Mouse (Mus musculus) ovary, postnatal 10 days (tissue): ENCODE results near the gene Ppm1h.

Experiments used
- DNase-seq: peaks from one replicate; pipeline ENCODE4 v3.0.0; 2022; ENCODE audit warnings: low spot score

The Ppm1h gene

DNA sequence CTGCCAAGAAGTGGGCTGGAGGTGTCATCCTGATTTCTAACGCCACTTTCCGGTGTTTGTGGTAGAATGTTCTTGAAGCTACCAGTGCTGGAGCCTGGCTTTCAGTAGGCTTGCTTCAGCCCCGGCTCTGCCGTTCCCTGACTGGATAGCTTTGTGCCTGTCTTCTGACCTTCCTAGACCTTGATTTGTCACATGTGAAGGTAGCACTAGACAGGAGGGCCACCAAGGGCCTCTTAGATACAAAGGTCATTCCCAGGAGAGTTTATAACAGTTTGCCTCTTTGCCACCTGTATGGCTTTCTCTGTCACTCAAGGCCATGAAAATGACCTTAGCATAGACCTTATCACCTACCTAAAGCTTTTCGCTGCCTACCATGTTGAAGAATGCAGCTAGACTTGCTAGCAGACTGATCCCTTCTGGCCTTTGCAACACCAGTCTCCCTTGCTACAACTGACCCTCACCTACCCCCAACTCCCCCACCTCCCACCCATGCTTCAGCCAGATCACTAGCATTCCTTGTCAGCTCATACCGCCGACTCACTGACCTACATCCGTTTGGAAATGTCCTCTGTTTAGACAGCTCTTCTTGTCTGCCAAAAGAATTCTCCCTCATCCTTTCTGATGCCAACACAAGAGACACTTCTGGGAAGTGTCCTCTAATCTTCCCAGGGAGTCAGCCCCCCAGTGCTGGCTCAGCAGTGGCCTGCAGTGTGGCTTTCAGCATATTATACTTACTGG is 180.5 kb downstream of the Ppm1h start:
- DNase-seq, result no peak

DNA sequence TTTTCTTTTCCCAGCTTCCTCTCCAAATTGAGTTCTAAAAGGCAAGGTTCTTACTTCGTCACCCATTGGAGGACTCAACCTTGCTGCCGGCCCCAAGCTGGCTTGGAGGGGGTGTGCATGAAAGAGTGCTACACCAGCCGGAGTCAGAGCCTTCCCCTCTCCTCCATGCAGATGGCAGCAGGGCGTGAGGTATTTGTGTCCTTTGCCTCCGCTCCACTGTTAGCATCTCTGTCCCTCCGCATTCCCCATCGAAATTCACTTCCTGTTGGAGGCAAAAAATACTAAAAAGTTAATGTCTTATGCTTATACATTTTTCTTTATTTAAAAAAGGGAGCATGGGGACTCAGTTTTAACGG is 181.1 kb downstream of the Ppm1h start:
- DNase-seq, result no peak

GRCm38 (mm10) chr10:122860076-122860475 is 181.5 kb downstream of the Ppm1h start:
- no peak for DNase-seq

- no peak for DNase-seq
Measured at GRCm38 (mm10) chr10:122861696-122862385, 183.3 kb downstream of the Ppm1h start.

DNA sequence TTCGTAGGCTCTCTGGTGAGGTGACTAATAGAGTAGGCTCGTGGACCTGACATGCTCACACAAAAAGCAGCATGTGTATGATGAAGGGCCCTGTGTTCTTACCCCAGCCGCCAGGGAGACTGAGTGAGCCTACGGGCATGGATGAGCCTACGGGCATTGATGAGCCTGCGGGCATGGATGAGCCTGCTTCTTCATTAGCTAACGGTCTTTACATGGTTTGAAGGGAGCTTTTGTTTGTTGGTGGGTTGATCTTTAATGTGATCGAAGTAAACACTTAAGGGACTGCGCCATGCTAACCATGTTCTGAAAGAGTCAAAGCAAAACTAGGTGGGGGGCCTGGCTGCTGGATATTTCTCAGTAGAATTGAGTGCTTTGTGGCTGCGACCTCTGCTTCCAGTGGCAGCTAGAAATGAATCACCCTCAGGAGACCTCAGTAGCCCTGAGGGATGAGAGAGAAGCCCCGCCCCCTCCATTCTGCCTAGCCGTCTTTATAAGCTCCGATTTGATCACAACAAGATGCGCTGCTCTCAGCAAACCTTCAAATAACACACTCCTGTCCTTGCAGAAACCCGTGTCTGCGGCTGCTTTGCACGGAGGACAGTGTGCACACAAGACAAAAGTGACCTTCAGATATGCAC is 183.9 kb downstream of the Ppm1h start:
- no peak for DNase-seq

GRCm38 (mm10) chr10:122869865-122870503 is 191.4 kb downstream of the Ppm1h start:
- no peak for DNase-seq

DNA sequence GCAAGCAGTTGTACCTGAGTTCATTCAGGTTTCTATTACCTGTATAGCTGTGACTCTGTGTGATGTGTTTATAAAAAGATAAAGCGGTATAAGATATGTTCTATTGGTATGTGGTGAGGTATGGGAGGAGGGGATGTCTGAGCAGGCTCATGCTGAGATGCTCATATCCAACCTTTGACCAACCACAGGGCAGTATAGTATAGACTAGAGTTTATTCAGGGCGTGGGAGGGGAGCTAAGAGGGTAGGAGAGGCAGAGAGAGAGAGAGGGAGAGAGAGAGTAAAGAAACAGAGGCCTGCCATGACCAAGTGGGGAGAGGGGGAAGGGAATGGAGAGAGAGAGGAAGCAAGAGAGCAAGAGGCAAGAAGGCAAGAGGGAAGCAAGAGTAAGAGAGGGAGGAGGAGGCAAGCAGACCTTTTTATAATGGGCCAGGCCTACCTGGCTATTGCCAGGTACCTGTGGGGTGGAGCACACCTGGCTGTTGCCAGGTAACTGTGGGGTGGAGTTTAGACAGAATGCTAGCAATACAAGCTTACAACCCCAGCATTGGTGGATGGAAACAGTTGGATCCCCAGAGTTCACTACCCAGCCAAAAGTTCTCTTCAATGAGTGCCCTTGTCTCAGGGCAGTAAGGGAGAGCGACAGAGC is 192.4 kb downstream of the Ppm1h start:
- DNase-seq, result no peak

DNA sequence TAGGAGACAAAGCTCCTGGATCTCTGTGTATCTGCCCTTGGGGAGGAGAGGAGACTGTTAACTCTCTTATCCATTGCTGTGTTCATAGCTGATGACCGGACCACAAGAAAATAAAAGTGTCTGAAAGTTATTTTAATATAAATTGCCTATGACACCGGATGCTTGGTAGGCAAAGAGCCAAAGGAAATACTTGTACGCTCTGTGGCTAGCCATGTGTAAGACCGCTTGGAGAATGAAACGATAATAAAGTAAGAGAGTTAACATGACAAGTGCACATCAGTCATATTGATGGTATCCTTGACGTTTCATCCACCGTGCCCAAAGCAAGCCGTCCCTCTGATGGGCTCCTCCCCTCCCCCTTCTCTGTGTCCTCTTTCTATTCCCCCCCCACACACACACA is 194.2 kb downstream of the Ppm1h start:
- DNase-seq, result no peak

- no peak for DNase-seq
Measured at GRCm38 (mm10) chr10:122876964-122877363, 198.4 kb downstream of the Ppm1h start.

DNA sequence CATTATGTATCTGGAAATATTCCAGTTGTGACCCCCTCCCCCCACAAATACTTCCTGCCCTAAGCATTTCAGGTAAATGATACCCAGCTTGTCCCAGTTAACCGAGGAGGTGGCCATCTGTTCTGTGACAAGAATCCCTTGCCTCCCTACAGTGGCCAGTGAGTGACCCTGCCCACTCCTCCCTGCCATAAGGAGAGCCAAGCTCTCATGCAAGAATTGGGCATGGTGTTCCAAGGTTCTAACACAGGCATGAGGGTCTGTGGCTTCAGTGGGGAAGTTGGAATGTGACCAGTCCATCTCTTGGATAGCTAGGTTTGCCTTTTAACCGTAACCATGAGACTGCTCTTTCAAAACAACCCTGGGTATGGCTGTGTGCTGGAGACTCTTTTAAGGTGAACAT is 198.9 kb downstream of the Ppm1h start:
- DNase-seq, result no peak

DNA sequence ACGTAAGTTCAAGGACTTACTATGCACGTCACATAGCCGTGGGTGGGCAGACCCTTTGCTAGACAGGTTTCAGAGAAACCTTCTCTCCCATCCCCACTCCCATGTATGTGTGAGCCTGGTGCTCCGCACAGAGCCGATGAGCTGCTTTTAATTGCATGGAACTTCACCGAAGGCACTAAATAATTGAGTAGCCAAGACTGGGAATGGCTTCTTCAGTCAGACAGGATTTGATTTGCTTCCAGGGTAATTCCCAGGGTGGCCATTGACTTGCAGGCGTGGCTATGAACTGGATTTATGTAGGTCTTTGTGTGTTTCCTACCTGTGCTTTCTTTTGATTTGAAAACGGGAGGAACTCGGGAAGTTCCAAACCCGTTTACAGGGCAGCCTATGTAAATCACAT is 202.9 kb downstream of the Ppm1h start:
- no peak for DNase-seq

DNA sequence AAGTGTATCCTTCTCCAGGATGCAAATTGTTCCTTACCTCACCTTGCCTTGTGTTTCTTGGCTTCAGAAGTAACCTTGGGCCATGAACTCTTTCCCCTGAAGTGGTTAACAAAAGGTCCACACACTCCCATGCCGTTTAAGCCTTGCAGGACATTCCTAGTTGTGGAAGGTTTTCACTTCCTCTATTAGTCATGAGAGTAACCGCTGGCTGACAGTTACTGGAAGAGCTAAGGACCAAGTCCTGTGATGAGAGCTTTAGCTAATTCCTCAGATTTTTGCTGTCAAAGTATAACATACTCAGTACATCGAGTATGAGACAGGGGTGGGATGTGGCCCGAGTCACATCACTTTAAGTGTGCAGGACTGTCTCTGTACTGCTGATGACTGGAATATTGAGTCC is 204.1 kb downstream of the Ppm1h start:
- no peak for DNase-seq

- DNase-seq, result peak; percentile 53
Measured at GRCm38 (mm10) chr10:122883823-122884743, 205.5 kb downstream of the Ppm1h start.

DNA sequence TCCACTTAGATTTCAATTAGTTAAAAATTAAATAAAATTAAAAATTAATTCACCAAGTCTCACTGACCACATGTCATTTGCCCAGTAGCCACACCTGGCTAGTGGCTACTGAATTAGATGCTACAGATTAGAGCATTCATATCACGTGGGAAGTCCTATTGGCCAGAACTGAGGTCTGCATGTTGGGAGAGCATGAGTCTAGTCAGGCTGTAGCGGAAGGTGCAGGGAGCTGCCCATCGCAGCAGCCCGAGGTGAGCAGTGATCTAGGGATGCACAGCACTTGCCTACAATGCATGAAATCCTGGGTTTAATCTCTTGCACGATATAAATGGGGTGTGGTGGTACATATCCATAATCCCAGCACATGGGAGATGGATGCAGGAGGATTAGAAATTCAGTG is 206.7 kb downstream of the Ppm1h start:
- DNase-seq, result no peak

GRCm38 (mm10) chr10:122886055-122886915 is 207.7 kb downstream of the Ppm1h start:
- no peak for DNase-seq

GRCm38 (mm10) chr10:122886916-122887527 is 208.5 kb downstream of the Ppm1h start:
- no peak for DNase-seq

- no peak for DNase-seq
Measured at GRCm38 (mm10) chr10:122887528-122888183, 209.1 kb downstream of the Ppm1h start.

- no peak for DNase-seq
Measured at GRCm38 (mm10) chr10:122890682-122891350, 212.3 kb downstream of the Ppm1h start.

DNA sequence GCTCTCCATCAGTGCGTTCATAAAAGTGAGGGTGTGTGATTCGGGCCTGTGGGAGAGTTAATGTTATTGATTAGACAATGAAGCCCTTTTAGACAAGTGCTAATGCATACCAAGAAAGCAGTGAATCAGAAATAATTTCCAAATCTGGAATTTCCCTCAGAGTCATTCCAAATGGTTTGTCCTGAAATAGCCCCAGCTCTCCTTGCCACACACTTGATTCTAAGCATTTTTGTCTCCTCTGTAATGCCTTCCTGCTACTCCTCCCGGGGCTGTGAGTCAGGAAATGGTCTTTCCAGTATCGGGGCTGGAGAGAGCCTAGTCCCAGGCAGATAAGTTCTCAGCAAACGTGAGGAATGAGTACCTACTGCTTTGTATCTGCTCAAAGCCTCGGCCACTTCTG is 212.9 kb downstream of the Ppm1h start:
- DNase-seq, result no peak
